ENCODE assay signal across 25 mouse cellular contexts in genomic region chr12:109764293-109764692, GRCm38 (mm10).
DNase-seq lines count a peak whose midpoint lies in the region; ATAC-seq and TF ChIP-seq lines count a peak whose summit lies in the region.
"Had no signal": no experiment of that assay in that cellular context is flagged by ENCODE, and none has a peak within 500 bp of the region (broad histone marks: within the 10 kb centered on the region; RNA-seq: fewer than 3 reads in every experiment).

No protein-coding gene starts in this region.

- H3K27me3 ChIP-seq in heart, embryonic 12.5 days (replicated peaks) = no peaks in the 10 kb centered on the region
- H3K27me3 ChIP-seq in G1E (ENCODE audit: insufficient read depth, low read length) = no peaks in the 10 kb centered on the region
- H3K27me3 ChIP-seq: CH12.LX; embryonic facial prominence, embryonic 13.5 days; embryonic facial prominence, embryonic 15.5 days; forebrain, embryonic 12.5 days had no signal

- no peaks in the 10 kb centered on the region for H3K4me1 ChIP-seq in heart, embryonic 12.5 days (replicated peaks)
- no peaks in the 10 kb centered on the region for H3K4me1 ChIP-seq in G1E (ENCODE audit: insufficient read depth, low read depth, low read length)
- H3K4me1 ChIP-seq: embryonic facial prominence, embryonic 13.5 days; embryonic facial prominence, embryonic 15.5 days; forebrain, embryonic 10.5 days; forebrain, embryonic 12.5 days had no signal

- WGBS in heart, embryonic 12.5 days = 58% methylated on average over 4 of the region's 4 CpGs

- no peak for TF ChIP-seq CTCF in G1E (IDR thresholded peaks at IDR 0.05; ENCODE audit: low read depth, low read length)

- no peak overlapping the region for H3K4me3 ChIP-seq in heart, embryonic 12.5 days
- 0 out of 2 replicates have a peak overlapping the region, but pooled peaks have one; percentile 6 for H3K4me3 ChIP-seq in G1E (ENCODE audit: low read depth, low read length)
- H3K4me3 ChIP-seq: embryonic facial prominence, embryonic 13.5 days; embryonic facial prominence, embryonic 15.5 days; erythroblast, embryonic 14.5 days; forebrain, embryonic 10.5 days; forebrain, embryonic 12.5 days had no signal

- no peaks in the 10 kb centered on the region for H3K36me3 ChIP-seq in heart, embryonic 12.5 days
- no peaks in the 10 kb centered on the region for H3K36me3 ChIP-seq in G1E (replicated peaks)
- H3K36me3 ChIP-seq: embryonic facial prominence, embryonic 13.5 days; embryonic facial prominence, embryonic 15.5 days; forebrain, embryonic 10.5 days; forebrain, embryonic 12.5 days had no signal

- H3K9me3 ChIP-seq in heart, embryonic 12.5 days (replicated peaks) = no peaks in the 10 kb centered on the region
- peaks cover 42% of the 10 kb centered on the region for H3K9me3 ChIP-seq in G1E (replicated peaks)
- H3K9me3 ChIP-seq: embryonic facial prominence, embryonic 13.5 days; embryonic facial prominence, embryonic 15.5 days; forebrain, embryonic 10.5 days; forebrain, embryonic 12.5 days had no signal

- H3K4me2 ChIP-seq in heart, embryonic 12.5 days = no peak overlapping the region
- H3K4me2 ChIP-seq: embryonic facial prominence, embryonic 13.5 days; embryonic facial prominence, embryonic 15.5 days; forebrain, embryonic 12.5 days had no signal

- DNase-seq in heart, adult 11 months = peak; percentile 57
- no peak for DNase-seq in G1E (ENCODE audit: low spot score)
- peak; percentile 67 for DNase-seq in NIH3T3 (ENCODE audit: low read depth)
- no peak for DNase-seq in gastrocnemius, postnatal 36 days
- no peak for DNase-seq in thymus, adult 18-20 months
- DNase-seq: adrenal gland, postnatal 10 days; adrenal gland, postnatal 25 days; B cell, adult 2 months; cerebellum, adult 11 months; cerebellum, adult 18-20 months; cerebellum, adult 8-10 months; cerebellum, adult 9-11 months; cerebellum, postnatal 14 days; cerebellum, postnatal 36 days; embryo, embryonic 11 days had no signal

- intact Hi-C loops in gastrocnemius, postnatal 36 days (cut with DNase I) = no loop called here

- no peak overlapping the region for H3K27ac ChIP-seq in heart, embryonic 12.5 days (ENCODE audit: poor library complexity, severe bottlenecking)
- H3K27ac ChIP-seq: embryonic facial prominence, embryonic 13.5 days; embryonic facial prominence, embryonic 15.5 days; forebrain, embryonic 10.5 days; forebrain, embryonic 12.5 days had no signal

- H3K9ac ChIP-seq in heart, embryonic 12.5 days = no peak overlapping the region
- H3K9ac ChIP-seq: embryonic facial prominence, embryonic 13.5 days; embryonic facial prominence, embryonic 15.5 days; forebrain, embryonic 12.5 days had no signal

- no peak for ATAC-seq in heart, embryonic 12.5 days (ENCODE audit: insufficient number of reproducible peaks, low FRiP score)
- no peak for ATAC-seq in G1E (ENCODE audit: extremely low read depth, insufficient number of reproducible peaks, low FRiP score, poor library complexity, severe bottlenecking)
- ATAC-seq: CD4-positive, CD25-positive, alpha-beta regulatory T cell, adult 4 months; forebrain, embryonic 14.5 days; forebrain, embryonic 16.5 days had no signal

Comparison
In these comparisons a context has a peak if more than half of its experiments do, and no peak if none do; other contexts are left out.
1. DNase-seq: peak in heart, adult 11 months (single experiment) and NIH3T3 (single experiment); none in G1E (single experiment), gastrocnemius, postnatal 36 days (0 of 2) and thymus, adult 18-20 months (0 of 2).